Mouse (Mus musculus) monocyte, adult 5-6 weeks (primary cell): ENCODE results near the gene Apoc3. TPM values are rescaled to one million over a fixed set of nuclear protein-coding genes. Genes with fewer than 3 reads are reported as not detected.
A peak's percentile ranks its signal among the peaks of the same experiment; 100 is the strongest.

ENCODE experiments used
- ATAC-seq: fragments of 153-309, 156-312 bp; replicated peaks from 2 replicates; pipeline ENCODE4 v1.8.0; 2017; ENCODE audit warnings: mild to moderate bottlenecking; ENCODE audit not compliant: low TSS enrichment, insufficient number of reproducible peaks, severe bottlenecking, poor library complexity, low FRiP score
- total RNA-seq: library from RNA; stranded (forward); fragments of 200-1000, 200-491, 200-594 nt; gene quantifications from 3 replicates; pipeline ENCODE4 v1.2.3, GENCODE M21; 2017

The Apoc3 gene
- total RNA-seq, 1 experiment from 2014 or later: not detected

DNA sequence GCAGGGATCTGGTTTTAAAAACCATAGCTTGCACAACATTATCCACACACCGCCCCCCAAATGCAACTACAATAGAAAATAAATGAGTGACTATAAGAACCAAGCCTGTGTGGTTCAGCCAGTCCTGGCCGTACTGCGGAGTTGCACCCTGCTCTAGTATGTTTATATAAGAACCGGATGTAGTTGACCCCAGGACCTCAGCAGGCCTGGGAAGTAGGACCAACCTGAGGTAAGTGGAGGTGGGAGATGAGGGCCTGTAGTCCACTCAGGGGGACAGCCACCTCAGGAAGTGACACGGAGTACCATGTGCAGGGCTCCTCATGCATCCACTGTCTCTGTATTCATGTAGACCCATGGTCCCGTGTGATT, 28.0 kb downstream of the Apoc3 start:
- ATAC-seq: no peak

GRCm38 (mm10) chr9:46206834-46207500, 28.5 kb downstream of the Apoc3 start:
- ATAC-seq: no peak

GRCm38 (mm10) chr9:46199609-46200008, 35.8 kb downstream of the Apoc3 start:
- ATAC-seq: no peak

DNA sequence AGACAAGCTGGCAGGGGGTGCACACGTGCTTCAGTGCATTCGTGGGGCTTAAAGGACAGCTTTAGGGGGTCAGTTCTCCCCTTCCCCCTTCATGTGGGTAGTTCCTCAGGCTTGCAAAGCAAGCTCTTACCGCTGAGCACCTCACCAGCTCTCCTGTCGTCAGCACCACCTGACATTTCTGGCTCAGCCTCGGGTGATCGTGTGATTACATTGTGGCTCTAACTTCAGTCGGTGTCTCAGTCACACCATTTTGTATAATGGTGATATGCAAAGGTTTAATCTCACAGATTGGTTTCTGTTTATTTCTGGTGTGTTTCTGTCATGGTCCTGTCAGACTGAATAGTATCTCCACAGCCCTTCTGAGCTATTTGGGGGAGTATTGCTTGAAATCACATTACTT, 36.5 kb downstream of the Apoc3 start:
- no peak for ATAC-seq

DNA sequence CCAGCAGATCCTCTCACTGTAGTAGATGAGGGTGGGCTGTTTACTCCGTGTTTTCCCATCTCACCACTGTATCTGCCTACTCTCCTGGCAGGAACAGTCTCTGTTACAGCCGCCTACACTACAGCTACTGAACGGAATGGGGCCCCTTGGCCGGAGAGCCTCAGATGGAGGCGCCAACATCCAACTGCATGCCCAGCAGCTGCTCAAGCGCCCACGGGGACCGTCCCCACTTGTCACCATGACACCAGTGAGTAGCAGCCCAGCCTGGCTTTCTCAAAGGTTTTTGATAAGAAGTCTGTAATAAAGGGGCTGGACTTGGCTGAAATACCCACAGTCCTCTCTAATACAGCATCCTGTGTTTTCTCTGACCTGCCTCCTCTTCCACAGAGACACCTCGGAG, 37.0 kb downstream of the Apoc3 start:
- no peak for ATAC-seq

DNA sequence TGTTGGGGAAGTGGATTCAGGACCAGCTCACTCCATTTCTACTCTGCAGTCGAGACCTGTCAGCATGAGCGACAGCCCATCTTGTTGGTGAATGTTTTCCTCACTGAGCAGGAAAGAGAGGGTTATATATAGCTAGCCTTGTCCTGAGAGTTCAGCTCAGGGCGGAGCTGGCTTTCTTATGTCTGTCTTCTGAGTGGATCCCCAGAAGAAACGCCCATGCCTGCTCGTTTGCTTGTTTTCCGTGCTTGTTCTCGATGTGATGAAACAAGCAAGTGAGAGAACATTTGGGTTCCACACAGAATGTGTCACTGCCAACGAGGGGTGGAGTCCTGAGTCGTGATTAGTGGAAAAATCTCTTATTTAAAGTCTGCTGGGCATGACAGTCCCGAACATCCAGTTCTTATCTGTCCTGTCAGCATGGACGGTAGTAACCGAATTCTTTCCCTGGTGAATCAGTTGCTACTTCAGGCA, 38.7 kb downstream of the Apoc3 start:
- ATAC-seq: no peak

DNA sequence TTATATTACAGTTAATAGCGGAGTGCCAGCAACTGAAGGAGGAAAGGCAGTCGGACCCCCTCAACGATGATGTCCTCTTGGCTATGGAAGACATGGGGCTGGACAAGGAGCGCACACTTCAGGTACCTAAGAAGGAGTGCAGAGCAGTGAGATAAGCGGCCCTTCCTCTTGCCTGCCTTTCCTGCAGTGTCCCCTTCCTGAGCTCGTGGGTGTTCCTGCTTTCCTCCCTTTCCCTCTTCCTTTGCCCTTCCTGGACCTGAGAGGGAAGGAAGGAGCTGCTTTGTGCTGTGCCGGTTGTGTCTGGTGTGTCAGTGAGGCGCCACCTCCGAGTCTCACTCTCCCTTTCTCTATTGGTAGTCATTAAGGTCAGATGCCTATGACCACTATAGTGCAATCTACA, 40.6 kb downstream of the Apoc3 start:
- ATAC-seq: no peak

DNA sequence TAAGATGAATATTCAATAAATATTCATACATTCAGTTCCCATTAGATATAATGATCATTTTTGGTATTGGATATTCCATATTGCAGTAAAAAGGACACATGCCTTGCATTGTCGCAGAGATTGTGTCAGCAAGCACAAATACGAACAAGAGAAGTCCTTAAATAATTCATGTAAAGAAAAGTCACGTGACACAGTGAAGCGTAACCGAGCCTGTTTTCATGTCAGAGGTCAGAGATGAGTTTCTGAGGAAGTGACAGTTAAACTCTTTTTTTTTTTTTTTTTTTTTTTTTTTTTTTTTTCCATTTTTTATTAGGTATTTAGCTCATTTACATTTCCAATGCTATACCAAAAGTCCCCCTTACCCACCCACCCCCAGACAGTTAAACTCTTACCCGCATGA, 42.8 kb downstream of the Apoc3 start:
- ATAC-seq: no peak

DNA sequence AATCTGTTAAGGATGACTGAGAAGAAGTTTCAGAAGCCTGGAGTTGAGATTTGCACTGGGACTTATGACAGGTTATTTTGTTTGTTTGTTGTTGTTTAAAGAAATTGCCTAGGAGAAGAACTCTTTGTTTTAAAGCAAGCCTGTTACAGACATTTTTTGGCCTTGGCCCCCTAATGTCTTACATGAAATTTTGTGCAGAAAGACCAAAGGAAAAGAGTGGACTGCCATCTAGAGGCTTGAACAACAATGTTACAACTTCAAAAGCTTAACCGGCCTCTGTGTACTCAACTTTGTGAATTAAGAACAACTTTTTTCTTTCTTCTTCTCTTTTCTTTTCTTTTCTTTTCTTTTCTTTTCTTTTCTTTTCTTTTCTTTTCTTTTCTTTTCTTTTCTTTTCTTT, 43.8 kb downstream of the Apoc3 start:
- ATAC-seq: no peak

DNA sequence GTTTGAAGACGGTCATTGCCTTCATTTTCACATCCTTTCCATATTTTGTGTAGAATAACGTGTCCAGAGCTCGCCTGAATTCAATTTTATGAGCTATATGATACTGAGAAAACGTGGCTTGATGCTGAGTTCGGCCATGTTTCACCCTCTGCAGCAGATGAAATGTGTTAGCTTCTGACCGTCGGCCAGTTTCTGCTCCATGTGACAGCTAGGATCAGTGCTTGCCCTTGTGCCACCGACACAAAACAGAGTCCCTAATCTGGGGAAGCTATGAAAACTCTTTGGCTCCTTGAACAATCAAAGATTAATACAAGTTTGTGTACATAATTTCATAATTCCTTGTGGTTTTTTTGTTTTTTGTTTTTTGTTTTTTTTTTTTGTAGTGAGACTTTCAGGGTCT, 44.2 kb downstream of the Apoc3 start:
- no peak for ATAC-seq

GRCm38 (mm10) chr9:46189381-46189780, 46.1 kb downstream of the Apoc3 start:
- ATAC-seq: no peak

DNA sequence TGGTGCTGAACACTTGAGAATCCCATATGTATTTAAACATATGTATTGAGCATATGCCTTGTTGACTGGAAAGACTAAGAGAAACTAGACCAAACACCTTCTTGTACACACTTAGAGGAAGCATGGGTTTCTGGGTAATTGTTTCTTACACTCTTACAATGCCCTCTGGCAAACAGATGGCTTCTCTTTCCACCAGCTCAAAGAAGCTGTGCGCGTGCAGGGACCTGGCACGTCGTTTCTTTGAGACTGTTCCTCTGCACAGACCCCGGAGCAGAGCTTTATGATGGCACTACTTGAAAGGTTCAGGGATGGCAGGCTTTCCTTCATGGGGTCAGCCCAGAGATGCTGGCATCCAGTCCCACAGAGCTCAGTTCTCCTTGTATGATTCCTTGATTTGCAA, 46.5 kb downstream of the Apoc3 start:
- no peak for ATAC-seq

DNA sequence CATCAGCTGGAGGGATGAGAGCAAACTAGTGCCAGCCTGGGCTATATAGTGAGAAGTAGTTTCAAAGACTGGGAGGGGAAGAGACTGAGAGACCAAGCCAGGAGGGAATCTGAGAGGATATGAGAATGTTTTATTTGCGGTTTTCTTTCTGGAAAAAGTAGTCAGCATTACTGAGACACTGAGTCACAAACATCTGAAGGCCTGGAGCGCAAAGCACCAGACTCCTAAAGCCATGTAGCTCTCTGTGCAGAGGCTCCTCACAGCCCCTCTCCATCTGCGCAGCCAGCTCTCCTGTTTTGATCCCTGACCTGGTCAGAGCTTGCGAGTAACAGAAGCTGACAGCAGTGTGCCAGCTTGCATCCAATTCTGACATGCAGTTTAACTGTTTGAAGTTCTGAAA, 47.1 kb downstream of the Apoc3 start:
- no peak for ATAC-seq

- no peak for ATAC-seq
Observed at GRCm38 (mm10) chr9:46186387-46186786, 49.0 kb downstream of the Apoc3 start.

- 0 out of 2 replicates have a peak, but pooled peaks have one; percentile 59 for ATAC-seq
Observed at GRCm38 (mm10) chr9:46185191-46185590, 50.2 kb downstream of the Apoc3 start.

GRCm38 (mm10) chr9:46184542-46184941, 50.9 kb downstream of the Apoc3 start:
- ATAC-seq: no peak

Other genes with a start within 250 kb of the Apoc3 start
- 67.4 to 83.6 TPM (median 77.9 TPM) in 3 replicates for gene Pafah1b2, start 222.9 kb downstream of the Apoc3 start, total RNA-seq
- gene Sik3, start 222.8 kb downstream of the Apoc3 start, total RNA-seq: 8.8 to 21.7 TPM (median 11.0 TPM) in 3 replicates
- gene Apoa1, start 7.1 kb downstream of the Apoc3 start, total RNA-seq: not detected in 3 replicates
- gene Apoa4, start 5.1 kb upstream of the Apoc3 start, total RNA-seq: not detected in 3 replicates
- not detected in 3 replicates for gene Apoa5, start 33.0 kb upstream of the Apoc3 start, total RNA-seq
- gene Zpr1, start 37.4 kb upstream of the Apoc3 start, total RNA-seq: 29.9 to 42.5 TPM (median 32.2 TPM) in 3 replicates
- gene Bud13, start 47.4 kb upstream of the Apoc3 start, total RNA-seq: 17.8 to 28.9 TPM (median 25.2 TPM) in 3 replicates
- gene 4931429L15Rik, start 84.3 kb upstream of the Apoc3 start, total RNA-seq: not detected in 3 replicates